Mouse (Mus musculus) spleen, adult 10 weeks (tissue): ENCODE measurements around the gene Pacsin1. TPM values are rescaled to one million over a fixed set of nuclear protein-coding genes. Genes with fewer than 3 reads are reported as not detected.

Experiments
- polyA plus RNA-seq: library from polyadenylated mRNA; stranded (reverse); fragments of 350-450 nt; fragmentation: Illumina TruSeq; extraction: RNeasy Lipid Tissue Mini Kit (QIAGEN cat#74804); gene quantifications from one replicate; pipeline ENCODE4 v1.2.3, GENCODE M21; 2015; ENCODE audit warnings: low replicate concordance; ENCODE audit not compliant: insufficient read depth

Gene Pacsin1
- 11.6 TPM for polyA plus RNA-seq

GRCm38 (mm10) chr17:27655089-27656010 lies at the start of gene Pacsin1:
Gene Pacsin1, plus strand, starts transcription at chr17:27655509.

GRCm38 (mm10) chr17:27623360-27624326 lies 31.7 kb upstream of the Pacsin1 start, which contains the start of gene Nudt3:
Gene Nudt3, minus strand, starts transcription at chr17:27623495.

GRCm38 (mm10) chr17:27634871-27635574 lies 20.3 kb upstream of the Pacsin1 start, which contains the start of gene RPS10-NUDT3:
Gene RPS10-NUDT3, minus strand, starts transcription at chr17:27635222.

GRCm38 (mm10) chr17:27636132-27637020 lies 18.9 kb upstream of the Pacsin1 start, which contains the start of gene Rps10:
Gene Rps10, minus strand, starts transcription at chr17:27636669.

GRCm38 (mm10) chr17:27728770-27729169 lies 73.5 kb downstream of the Pacsin1 start, which contains the start of gene Spdef:
Gene Spdef, minus strand, starts transcription at chr17:27728955.

Other genes starting within 250 kb of the Pacsin1 start
- gene Grm4, start 134.1 kb upstream of the Pacsin1 start, polyA plus RNA-seq, result not detected
- gene Hmga1, start 99.0 kb upstream of the Pacsin1 start, polyA plus RNA-seq, result 38.2 TPM
- gene AI413582, start 89.8 kb upstream of the Pacsin1 start, polyA plus RNA-seq, result 26.7 TPM
- gene Nudt3, start 32.0 kb upstream of the Pacsin1 start, polyA plus RNA-seq, result 60.1 TPM
- gene RPS10-NUDT3, start 20.3 kb upstream of the Pacsin1 start, polyA plus RNA-seq, result not detected
- gene Rps10, start 18.8 kb upstream of the Pacsin1 start, polyA plus RNA-seq, result 1,390 TPM
- not detected for gene Spdef, start 73.4 kb downstream of the Pacsin1 start, polyA plus RNA-seq
- gene D17Wsu92e, start 165.1 kb downstream of the Pacsin1 start, polyA plus RNA-seq, result 80.9 TPM
- gene Snrpc, start 182.6 kb downstream of the Pacsin1 start, polyA plus RNA-seq, result 59.0 TPM
- gene Uhrf1bp1, start 200.9 kb downstream of the Pacsin1 start, polyA plus RNA-seq, result 3.2 TPM